Mouse (Mus musculus) myocyte (in vitro differentiated cells): ENCODE measurements at regions not wholly inside any gene's neighbourhood (a gene's known extent, or its start where the extent isn't known, plus 50 kb on each side); places are given as distances from the start of the nearest gene placed in this dataset.

Experiments
- H3K27me3 ChIP-seq: one replicate; pipeline ENCODE4 v1.6.1; 2011; ENCODE audit not compliant: control insufficient read depth, insufficient read depth, insufficient read length
- H3K36me3 ChIP-seq: one replicate; pipeline ENCODE4 v1.6.1; 2011; ENCODE audit not compliant: control insufficient read depth, insufficient read depth
- H3K4me2 ChIP-seq: one replicate; pipeline ENCODE4 v1.6.1; 2011; ENCODE audit warnings: low read depth, control low read depth
- H3K4me3 ChIP-seq: one replicate; pipeline ENCODE4 v1.5.1; 2011; ENCODE audit warnings: mild to moderate bottlenecking, control low read depth, moderate library complexity
- H3K79me2 ChIP-seq: one replicate; pipeline ENCODE4 v1.6.1; 2011; ENCODE audit not compliant: control insufficient read depth, insufficient read depth
- H3ac ChIP-seq: one replicate; pipeline ENCODE4 v1.6.1; 2011; ENCODE audit not compliant: control insufficient read depth, insufficient read length
- CEBPB ChIP-seq: IDR thresholded peaks from 2 replicates; pipeline ENCODE4 v1.6.1; 2011; ENCODE audit warnings: mild to moderate bottlenecking, moderate library complexity; ENCODE audit not compliant: poor library complexity, insufficient read depth, severe bottlenecking
- E2F4 ChIP-seq: IDR thresholded peaks from one replicate; pipeline ENCODE4 v1.6.1; 2011; ENCODE audit warnings: mild to moderate bottlenecking, control low read depth, moderate library complexity; ENCODE audit not compliant: insufficient read depth
- MAX ChIP-seq: IDR thresholded peaks from one replicate; pipeline ENCODE4 v1.6.1; 2011; ENCODE audit warnings: low read depth, mild to moderate bottlenecking, control low read depth
- MYOD1 ChIP-seq, 3 experiments: IDR thresholded peaks; one replicate each; pipeline ENCODE4 v1.6.1; 2011; ENCODE audit warnings: control low read depth in 2 of 3, low read depth in 2 of 3, mild to moderate bottlenecking in 2 of 3, moderate library complexity in 1 of 3; ENCODE audit not compliant: insufficient read length in 2 of 3, control insufficient read depth in 1 of 3
- MYOG ChIP-seq, 3 experiments: IDR thresholded peaks; one replicate each; pipeline ENCODE4 v1.6.1; 2011; ENCODE audit warnings: control low read depth in 2 of 3, low read depth in 2 of 3, mild to moderate bottlenecking in 2 of 3; ENCODE audit not compliant: insufficient read length in 2 of 3, control insufficient read depth in 1 of 3, insufficient read depth in 1 of 3
- POLR2A ChIP-seq: IDR thresholded peaks from one replicate; pipeline ENCODE4 v1.6.1; 2011; ENCODE audit warnings: low read depth, mild to moderate bottlenecking, control low read depth, moderate library complexity; ENCODE audit not compliant: insufficient read length
- POLR2AphosphoS2 ChIP-seq: IDR thresholded peaks from one replicate; pipeline ENCODE4 v1.6.1; 2011; ENCODE audit warnings: low read depth, control low read depth; ENCODE audit not compliant: insufficient read length
- REST ChIP-seq: IDR thresholded peaks from one replicate; pipeline ENCODE4 v1.6.1; 2011; ENCODE audit warnings: mild to moderate bottlenecking, control low read depth, moderate library complexity; ENCODE audit not compliant: insufficient read depth, insufficient read length
- SRF ChIP-seq: IDR thresholded peaks from one replicate; pipeline ENCODE4 v1.6.1; 2011; ENCODE audit warnings: low read depth; ENCODE audit not compliant: control insufficient read depth, insufficient read length
- TCF12 ChIP-seq: IDR thresholded peaks from one replicate; pipeline ENCODE4 v1.6.1; 2011; ENCODE audit warnings: mild to moderate bottlenecking, control low read depth; ENCODE audit not compliant: poor library complexity, insufficient read depth, severe bottlenecking
- TCF3 ChIP-seq: IDR thresholded peaks from one replicate; pipeline ENCODE4 v1.6.1; 2011; ENCODE audit warnings: low read depth, control low read depth; ENCODE audit not compliant: insufficient read length
- USF1 ChIP-seq: IDR thresholded peaks from one replicate; pipeline ENCODE4 v1.6.1; 2011; ENCODE audit warnings: low read depth, mild to moderate bottlenecking, control low read depth, moderate library complexity

- Histone ChIP-seq H3ac (no peak overlapping the region), H3K4me2 (no peak overlapping the region), H3K79me2 (no peaks in the 10 kb centered on the region), H3K27me3 (no peaks in the 10 kb centered on the region), H3K4me3 (no peak overlapping the region), H3K36me3 (no peaks in the 10 kb centered on the region)
- TF ChIP-seq E2F4 (no peak), POLR2A (no peak), CEBPB (no peak), MAX (no peak), MYOD1 (IDR thresholded peaks at IDR 0.05; ENCODE audit: control insufficient read depth in 1 of 3, insufficient read length in 2 of 3, low read depth in 2 of 3) (no peak), TCF12 (no peak), TCF3 (no peak), SRF (no peak), REST (no peak), USF1 (no peak), MYOG (IDR thresholded peaks at IDR 0.05; ENCODE audit: control insufficient read depth in 1 of 3, insufficient read depth in 1 of 3, insufficient read length in 2 of 3, low read depth in 2 of 3) (no peak), POLR2AphosphoS2 (no peak)
Observed at GRCm38 (mm10) chr13:79018051-79018450, 818.5 kb upstream of the Nr2f1 start.

- H3K36me3 ChIP-seq, result no peaks in the 10 kb centered on the region
- H3K4me3 ChIP-seq, result no peak overlapping the region
- H3K27me3 ChIP-seq, result no peaks in the 10 kb centered on the region
- no peaks in the 10 kb centered on the region for H3K79me2 ChIP-seq
- no peak overlapping the region for H3K4me2 ChIP-seq
- H3ac ChIP-seq, result no peak overlapping the region
- no peak for TF ChIP-seq E2F4
- no peak for TF ChIP-seq TCF12
- no peak for TF ChIP-seq CEBPB
- no peak for TF ChIP-seq REST
- no peak for TF ChIP-seq POLR2A
- no peak for TF ChIP-seq MAX
- no peak for TF ChIP-seq TCF3
- TF ChIP-seq USF1, result no peak
- no peak for TF ChIP-seq MYOD1 (IDR thresholded peaks at IDR 0.05; ENCODE audit: control insufficient read depth in 1 of 3, insufficient read length in 2 of 3, low read depth in 2 of 3)
- no peak for TF ChIP-seq MYOG (IDR thresholded peaks at IDR 0.05; ENCODE audit: control insufficient read depth in 1 of 3, insufficient read depth in 1 of 3, insufficient read length in 2 of 3, low read depth in 2 of 3)
- no peak for TF ChIP-seq SRF
- no peak for TF ChIP-seq POLR2AphosphoS2
Observed at GRCm38 (mm10) chr13:79003313-79003712, 803.8 kb upstream of the Nr2f1 start.

GRCm38 (mm10) chr13:78998855-78999254 lies 799.3 kb upstream of the Nr2f1 start:
- TF ChIP-seq E2F4, result no peak
- peak; percentile 66; the same call in 1 of the 2 replicates for TF ChIP-seq CEBPB
- no peak for TF ChIP-seq SRF
- TF ChIP-seq TCF3, result peak; percentile 57
- TF ChIP-seq MAX, result no peak
- TF ChIP-seq REST, result no peak
- no peak for TF ChIP-seq POLR2AphosphoS2
- TF ChIP-seq MYOG (IDR thresholded peaks at IDR 0.05; ENCODE audit: control insufficient read depth in 1 of 3, insufficient read depth in 1 of 3, insufficient read length in 2 of 3, low read depth in 2 of 3), result peak in 2 of 3 experiments; percentile 20 to 76
- no peak for TF ChIP-seq POLR2A
- peak; percentile 77 for TF ChIP-seq TCF12
- no peak for TF ChIP-seq USF1
- TF ChIP-seq MYOD1 (IDR thresholded peaks at IDR 0.05; ENCODE audit: control insufficient read depth in 1 of 3, insufficient read length in 2 of 3, low read depth in 2 of 3), result peak in 2 of 3 experiments; percentile 61 to 95
- Histone ChIP-seq H3K4me2 (no peak overlapping the region), H3K36me3 (no peaks in the 10 kb centered on the region), H3K79me2 (no peaks in the 10 kb centered on the region), H3ac (no peak overlapping the region), H3K27me3 (no peaks in the 10 kb centered on the region), H3K4me3 (no peak overlapping the region)

GRCm38 (mm10) chr13:78992326-78992725 lies 792.8 kb upstream of the Nr2f1 start:
- Histone ChIP-seq H3K27me3 (no peaks in the 10 kb centered on the region), H3K4me2 (no peak overlapping the region), H3K4me3 (no peak overlapping the region), H3K79me2 (no peaks in the 10 kb centered on the region), H3K36me3 (no peaks in the 10 kb centered on the region), H3ac (no peak overlapping the region)
- TF ChIP-seq USF1 (no peak), POLR2A (no peak), CEBPB (no peak), POLR2AphosphoS2 (no peak), MYOD1 (IDR thresholded peaks at IDR 0.05; ENCODE audit: control insufficient read depth in 1 of 3, insufficient read length in 2 of 3, low read depth in 2 of 3) (no peak), MYOG (IDR thresholded peaks at IDR 0.05; ENCODE audit: control insufficient read depth in 1 of 3, insufficient read depth in 1 of 3, insufficient read length in 2 of 3, low read depth in 2 of 3) (no peak), REST (no peak), E2F4 (no peak)

- Histone ChIP-seq H3K27me3 (no peaks in the 10 kb centered on the region), H3K36me3 (no peaks in the 10 kb centered on the region), H3ac (no peak overlapping the region), H3K4me2 (no peak overlapping the region), H3K4me3 (no peak overlapping the region), H3K79me2 (no peaks in the 10 kb centered on the region)
- no peak for TF ChIP-seq CEBPB
- no peak for TF ChIP-seq MYOD1 (IDR thresholded peaks at IDR 0.05; ENCODE audit: control insufficient read depth in 1 of 3, insufficient read length in 2 of 3, low read depth in 2 of 3)
- no peak for TF ChIP-seq TCF3
- TF ChIP-seq REST, result no peak
- TF ChIP-seq E2F4, result no peak
- no peak for TF ChIP-seq USF1
- no peak for TF ChIP-seq MYOG (IDR thresholded peaks at IDR 0.05; ENCODE audit: control insufficient read depth in 1 of 3, insufficient read depth in 1 of 3, insufficient read length in 2 of 3, low read depth in 2 of 3)
- TF ChIP-seq POLR2AphosphoS2, result no peak
- no peak for TF ChIP-seq MAX
- no peak for TF ChIP-seq POLR2A
- TF ChIP-seq TCF12, result no peak
- TF ChIP-seq SRF, result no peak
Observed at GRCm38 (mm10) chr13:78985921-78986320, 786.4 kb upstream of the Nr2f1 start.
